Mouse (Mus musculus): ENCODE measurements around the gene Eed.

DNA sequence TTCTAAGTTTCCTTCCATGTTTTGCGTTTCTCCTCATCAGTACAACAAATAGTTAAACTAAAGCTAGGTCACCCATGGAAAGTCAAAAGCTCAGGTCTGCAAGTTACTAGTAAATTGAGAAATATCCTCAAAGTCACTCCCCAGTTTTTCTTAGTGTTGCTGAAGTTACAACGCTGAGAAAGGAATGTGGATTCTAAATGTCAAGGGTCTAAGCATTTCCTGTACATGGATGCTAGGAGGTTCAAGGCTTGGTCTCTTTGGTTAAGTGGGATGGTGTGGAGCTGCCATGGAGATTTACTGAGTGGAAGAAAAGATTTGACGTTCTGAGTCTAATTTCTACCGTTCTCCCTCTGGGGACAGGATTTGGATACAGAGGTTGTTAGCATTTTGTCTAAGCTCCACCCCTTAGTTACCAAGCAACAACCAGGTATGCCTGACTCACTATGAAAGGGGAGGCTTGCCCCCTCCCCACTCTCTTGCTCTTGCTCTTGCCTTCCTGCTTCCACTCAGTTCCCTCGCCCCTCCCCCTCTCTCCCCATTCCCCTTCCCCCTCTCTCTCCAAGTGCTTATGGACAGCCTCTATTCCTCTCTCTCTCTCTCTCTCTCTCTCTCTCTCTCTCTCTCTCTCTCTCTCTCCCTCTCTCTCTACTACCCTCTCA is 36.3 kb upstream of the Eed start:
- TF ChIP-seq CTCF (IDR thresholded peaks at IDR 0.05; ENCODE audit: low read depth, low read length): no peak
- TF ChIP-seq EP300 (IDR thresholded peaks at IDR 0.05; ENCODE audit: insufficient read depth, low read depth, low read length): no peak
- TF ChIP-seq POLR2A (IDR thresholded peaks at IDR 0.05; ENCODE audit: insufficient read depth, low read length): no peak
